Mouse (Mus musculus) cortical plate, adult 2 months (tissue): ENCODE results near the gene Fam107a.

ENCODE experiments used
- CTCF ChIP-seq: fragments of 200-500 bp; IDR thresholded peaks from 2 replicates; pipeline ENCODE4 v1.5.1; 2011; ENCODE audit warnings: mild to moderate bottlenecking, control low read depth, low read length; ENCODE audit not compliant: insufficient read depth; ENCODE audit errors: extremely low read depth
- POLR2A ChIP-seq: fragments of 200-500 bp; IDR thresholded peaks from 2 replicates; pipeline ENCODE4 v1.6.1; 2011; ENCODE audit warnings: mild to moderate bottlenecking, low read length, control low read depth; ENCODE audit not compliant: insufficient read depth; ENCODE audit errors: extremely low read depth

GRCm38 (mm10) chr14:8331307-8331905 is 13.6 kb upstream of the Fam107a start:
- TF ChIP-seq CTCF (no peak), POLR2A (no peak)
